Mouse (Mus musculus): Measurements from ENCODE around the gene Galnt6.

- TF ChIP-seq CTCF (IDR thresholded peaks at IDR 0.05; ENCODE audit: control insufficient read depth, insufficient read depth, insufficient read length) (no peak), CEBPB (IDR thresholded peaks at IDR 0.05; ENCODE audit: low read depth) (no peak), USF1 (IDR thresholded peaks at IDR 0.05; ENCODE audit: low read depth) (no peak), MAX (IDR thresholded peaks at IDR 0.05) (no peak), MYOG (IDR thresholded peaks at IDR 0.05; ENCODE audit: control insufficient read depth, extremely low read depth, insufficient read length) (no peak), FOSL1 (IDR thresholded peaks at IDR 0.05; ENCODE audit: insufficient read depth, low read length, poor library complexity, severe bottlenecking) (no peak)
Measured at GRCm38 (mm10) chr15:100762649-100763048, 33.5 kb upstream of the Galnt6 start.

Measured in C2C12 (cell line).